Mouse (Mus musculus) forebrain, postnatal 0 days (tissue): ENCODE results near the gene Ppp4r4. TPM values are rescaled to one million over a fixed set of nuclear protein-coding genes. Genes with fewer than 3 reads are reported as not detected.
"Not testable (repeated sequence)": the region's sequence is repeated elsewhere in the genome, so short reads cannot be mapped to it uniquely, and the experiment has no call there.

ENCODE experiments used
- ATAC-seq: fragments of 200-750 bp; cut with Nextera tagmentation; 2 replicates; pipeline ENCODE4 v1.8.0; 2017; ENCODE audit warnings: mild to moderate bottlenecking, moderate library complexity
- DNase-seq: peaks from one replicate; pipeline ENCODE4 v3.0.0-alpha.2; 2015
- H3K27ac ChIP-seq: fragments of 300-500 bp; sonication (generic); 2 replicates; pipeline ENCODE4 v1.5.1; 2014; ENCODE audit warnings: low read depth, mild to moderate bottlenecking, antibody characterized with exemption, low read length, moderate library complexity, mixed read lengths
- H3K27me3 ChIP-seq: fragments of 300-500 bp; sonication (generic); 2 replicates; pipeline ENCODE4 v1.6.1; 2014; ENCODE audit warnings: mild to moderate bottlenecking, low read length, mixed read lengths; ENCODE audit not compliant: insufficient read depth
- H3K36me3 ChIP-seq: fragments of 300-500 bp; sonication (generic); 2 replicates; pipeline ENCODE4 v1.6.1; 2014; ENCODE audit warnings: mild to moderate bottlenecking, moderate library complexity; ENCODE audit not compliant: insufficient read depth
- H3K4me1 ChIP-seq: fragments of 300-500 bp; sonication (generic); 2 replicates; pipeline ENCODE4 v1.6.1; 2014; ENCODE audit warnings: antibody characterized with exemption; ENCODE audit not compliant: insufficient read depth
- H3K4me2 ChIP-seq: fragments of 300-500 bp; sonication (generic); 2 replicates; pipeline ENCODE4 v1.6.1; 2014; ENCODE audit warnings: low read depth, mild to moderate bottlenecking, moderate library complexity
- H3K4me3 ChIP-seq: fragments of 300-500 bp; sonication (generic); 2 replicates; pipeline ENCODE4 v1.5.1; 2014; ENCODE audit warnings: low read depth, low read length, mixed read lengths
- H3K9ac ChIP-seq: fragments of 300-500 bp; sonication (generic); 2 replicates; pipeline ENCODE4 v1.6.1; 2014; ENCODE audit warnings: mild to moderate bottlenecking
- H3K9me3 ChIP-seq: fragments of 300-500 bp; sonication (generic); 2 replicates; pipeline ENCODE4 v1.6.1; 2016; ENCODE audit warnings: low read length
- CTCF ChIP-seq: sonication (generic); IDR thresholded peaks from 2 replicates; pipeline ENCODE4 v1.5.1; 2016; ENCODE audit warnings: antibody characterized with exemption, control low read depth, low read depth
- WGBS: fragments of 180-500 bp; shearing (Covaris S2); extraction: QIAGEN DNeasy Blood & Tissue Kit; methylation state at CpG from one replicate; pipeline ENCODE4 v1.1.7; 2014; 5-methylcytosine and 5-hydroxymethylcytosine counted together
- polyA plus RNA-seq: library from polyadenylated mRNA; unstranded; fragments of >200 nt; fragmentation: Nextera tagmentation; extraction: Ambion mirVana; gene quantifications from 2 replicates; pipeline ENCODE4 v1.2.1, GENCODE M21; 2015
- total RNA-seq: library from RNA; depleted of rRNA; stranded (reverse); fragments of >200 nt; gene quantifications from 2 replicates; pipeline ENCODE4 v1.2.3, GENCODE M21; 2014

Gene Ppp4r4
- total and polyA plus RNA-seq, 2 experiments from 2014 or later: 3.4 to 12.4 TPM

DNA sequence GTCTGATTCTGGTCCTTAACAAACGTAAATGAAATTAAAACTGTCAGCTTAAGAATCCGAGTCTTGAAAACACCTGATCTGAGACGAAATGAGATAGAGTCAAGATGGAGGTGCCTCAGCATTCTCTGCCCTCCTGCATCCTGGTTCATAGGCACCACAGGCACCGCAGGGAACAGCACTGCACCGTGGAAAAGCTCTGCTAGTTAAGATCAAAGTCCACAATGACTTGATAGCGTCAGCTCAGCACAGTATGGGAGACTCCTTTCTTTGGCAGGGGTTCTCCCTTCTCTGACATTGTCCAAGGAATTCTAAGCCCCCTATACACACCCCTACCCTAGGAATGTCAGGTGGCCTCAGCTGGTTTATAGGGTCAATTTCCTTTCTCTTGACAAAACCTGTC, 37.6 kb downstream of the Ppp4r4 start:
- no peak for DNase-seq
- Histone ChIP-seq H3K4me2 (no peak overlapping the region), H3K9me3 (no peaks in the 10 kb centered on the region), H3K27me3 (no peaks in the 10 kb centered on the region), H3K27ac (no peak overlapping the region), H3K9ac (no peak overlapping the region), H3K4me1 (no peaks in the 10 kb centered on the region), H3K4me3 (no peak overlapping the region), H3K36me3 (no peaks in the 10 kb centered on the region)
- WGBS: 61% methylated on average over 6 of the region's 6 CpGs
- TF ChIP-seq CTCF: no peak
- ATAC-seq: no peak

DNA sequence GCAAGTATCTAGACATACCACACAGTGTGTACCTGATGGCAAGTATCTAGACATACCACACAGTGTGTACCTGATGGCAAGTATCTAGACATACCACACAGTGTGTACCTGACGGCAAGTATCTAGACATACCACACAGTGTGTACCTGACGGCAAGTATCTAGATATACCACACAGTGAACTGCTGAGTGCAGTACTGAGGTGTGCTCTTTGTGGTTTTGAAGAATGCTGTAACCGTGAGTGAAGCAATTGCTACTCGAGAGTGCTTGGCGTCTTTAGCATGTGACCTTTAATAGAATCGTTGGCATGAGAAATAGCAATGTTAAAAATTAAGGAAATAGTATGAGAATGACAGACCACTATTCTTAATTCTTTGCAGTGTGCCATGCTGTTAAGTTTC, 46.1 kb downstream of the Ppp4r4 start:
- H3K9ac ChIP-seq, H3K9me3 ChIP-seq, H3K4me2 ChIP-seq, H3K27me3 ChIP-seq, ATAC-seq, H3K4me1 ChIP-seq, H3K4me3 ChIP-seq, H3K36me3 ChIP-seq, H3K27ac ChIP-seq, DNase-seq: not testable (repeated sequence)
- WGBS: 94% methylated on average over 6 of the region's 6 CpGs

DNA sequence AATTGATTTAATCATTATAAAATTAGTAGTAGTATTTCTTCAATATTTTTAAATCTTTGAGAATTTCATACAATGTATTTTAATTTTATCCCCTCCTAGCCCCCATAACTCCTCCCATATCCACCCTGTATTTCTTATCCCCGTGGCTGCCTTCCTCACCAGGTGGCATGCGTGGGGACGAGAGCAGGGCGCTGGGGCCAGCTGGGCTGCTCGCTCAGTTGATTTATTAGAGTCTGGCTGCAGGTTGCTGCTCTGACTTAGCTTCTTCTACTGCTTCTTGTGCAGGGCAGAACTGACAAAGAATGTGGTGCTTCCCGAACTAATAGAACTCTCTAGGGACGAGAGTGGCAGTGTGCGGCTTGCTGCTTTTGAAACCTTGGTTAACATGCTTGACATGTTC, 51.7 kb downstream of the Ppp4r4 start:
- Histone ChIP-seq H3K4me2 (no peak overlapping the region), H3K27me3 (no peaks in the 10 kb centered on the region), H3K9ac (no peak overlapping the region), H3K4me1 (no peaks in the 10 kb centered on the region), H3K9me3 (no peaks in the 10 kb centered on the region), H3K27ac (no peak overlapping the region), H3K36me3 (no peaks in the 10 kb centered on the region), H3K4me3 (no peak overlapping the region)
- 82% methylated on average over 8 of the region's 8 CpGs for WGBS
- TF ChIP-seq CTCF: no peak
- DNase-seq (no peak), ATAC-seq (no peak)

DNA sequence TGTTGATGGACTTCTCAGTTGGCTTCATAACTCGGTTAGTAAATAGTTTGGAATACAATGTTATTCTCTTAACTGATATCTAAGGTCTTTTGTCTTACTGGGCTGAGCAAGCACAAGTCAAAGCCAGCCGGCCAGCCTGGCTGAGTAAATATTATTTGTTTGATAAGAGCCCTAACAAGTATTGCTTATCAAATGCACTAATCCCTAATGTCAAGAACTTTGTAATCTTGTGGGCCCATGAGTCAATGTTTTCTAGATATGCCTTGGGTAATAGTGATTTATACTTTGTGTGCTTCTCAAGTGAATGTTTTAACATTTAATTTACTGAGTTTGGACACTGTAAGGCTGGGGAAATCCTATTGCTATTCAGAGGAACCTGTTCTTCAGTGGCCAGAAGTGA, 66.3 kb downstream of the Ppp4r4 start:
- Histone ChIP-seq H3K4me3 (no peak overlapping the region), H3K9ac (no peak overlapping the region), H3K27ac (no peak overlapping the region), H3K36me3 (peaks cover under 1% of the 10 kb centered on the region; the same call in 1 of the 2 replicates), H3K4me1 (no peaks in the 10 kb centered on the region), H3K4me2 (no peak overlapping the region), H3K9me3 (no peaks in the 10 kb centered on the region), H3K27me3 (no peaks in the 10 kb centered on the region)
- TF ChIP-seq CTCF: no peak
- ATAC-seq (no peak), DNase-seq (no peak)
- WGBS: 81% methylated on average over 2 of the region's 2 CpGs

DNA sequence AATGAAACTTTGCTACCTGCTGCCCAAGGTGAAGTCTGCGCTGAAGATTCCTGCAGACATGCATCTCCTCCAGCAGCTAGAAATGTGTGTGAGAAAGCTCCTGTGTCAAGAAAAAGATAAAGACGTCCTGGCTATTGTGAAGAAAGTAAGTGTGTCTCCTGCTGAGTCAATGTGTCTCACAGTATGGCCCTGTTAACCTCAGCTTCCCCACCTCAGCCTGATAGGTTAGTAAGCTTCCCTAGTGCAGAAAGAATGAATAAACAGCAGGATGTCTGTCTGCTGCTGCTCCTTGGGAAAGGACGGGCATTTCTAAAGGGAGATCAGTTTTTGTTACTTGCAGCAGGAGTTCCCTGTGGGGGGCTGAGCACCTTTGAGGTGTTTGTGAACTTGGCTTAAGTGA, 68.3 kb downstream of the Ppp4r4 start:
- Histone ChIP-seq H3K27ac (no peak overlapping the region), H3K9ac (no peak overlapping the region), H3K27me3 (no peaks in the 10 kb centered on the region), H3K4me3 (no peak overlapping the region), H3K9me3 (no peaks in the 10 kb centered on the region), H3K4me2 (no peak overlapping the region), H3K36me3 (no peaks in the 10 kb centered on the region), H3K4me1 (no peaks in the 10 kb centered on the region)
- ATAC-seq (no peak), DNase-seq (no peak)
- TF ChIP-seq CTCF: no peak
- WGBS: 25% methylated on average over 3 of the region's 3 CpGs

DNA sequence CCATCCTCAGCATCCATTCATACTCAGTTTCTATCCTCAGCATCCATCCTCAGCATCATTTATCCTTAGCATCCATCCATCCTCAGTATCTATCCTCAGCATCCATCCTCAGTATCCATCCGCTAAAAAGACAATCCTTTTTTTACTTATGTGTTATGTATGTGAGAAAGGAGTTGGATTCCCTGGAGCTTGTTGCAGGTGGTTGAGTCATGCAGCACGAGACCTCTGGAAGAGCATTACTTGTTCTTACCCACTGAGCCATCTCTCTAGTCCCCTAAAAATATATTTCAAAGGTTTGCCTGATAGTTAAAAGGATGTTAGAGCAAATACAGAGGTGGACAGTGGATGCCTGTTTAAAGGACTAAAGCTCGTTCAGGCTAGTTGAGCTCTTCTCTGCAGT, 69.8 kb downstream of the Ppp4r4 start:
- ATAC-seq (no peak), DNase-seq (no peak)
- H3K27me3 ChIP-seq: no peaks in the 10 kb centered on the region
- no peak overlapping the region for H3K9ac ChIP-seq
- no peak overlapping the region for H3K27ac ChIP-seq
- no peaks in the 10 kb centered on the region for H3K4me1 ChIP-seq
- H3K4me3 ChIP-seq: no peak overlapping the region
- 78% methylated on average over 3 of the region's 3 CpGs for WGBS
- TF ChIP-seq CTCF: no peak
- H3K9me3 ChIP-seq: no peaks in the 10 kb centered on the region
- no peaks in the 10 kb centered on the region for H3K36me3 ChIP-seq
- no peak overlapping the region for H3K4me2 ChIP-seq

DNA sequence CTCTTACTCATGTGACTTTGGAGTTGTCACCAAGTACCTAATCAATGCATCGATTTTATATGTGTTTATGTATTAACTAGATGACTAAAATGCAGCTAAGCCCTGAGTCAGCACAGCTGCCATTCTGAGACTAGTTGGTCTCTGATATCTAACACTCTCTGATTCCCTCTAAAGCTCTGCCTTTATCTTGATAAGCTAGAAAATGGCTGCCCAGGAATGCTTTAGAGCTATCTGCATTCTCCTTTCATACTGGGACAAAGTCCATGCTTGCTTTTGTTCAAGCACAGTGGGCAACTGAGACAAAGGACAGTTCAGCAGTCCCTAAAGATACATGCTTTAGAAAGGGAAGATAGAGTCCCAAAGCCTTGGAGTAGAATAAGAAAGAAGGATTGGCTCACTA, 83.1 kb downstream of the Ppp4r4 start:
- Histone ChIP-seq H3K27me3 (no peaks in the 10 kb centered on the region), H3K4me3 (no peak overlapping the region), H3K27ac (no peak overlapping the region), H3K4me1 (no peaks in the 10 kb centered on the region), H3K9me3 (no peaks in the 10 kb centered on the region), H3K36me3 (no peaks in the 10 kb centered on the region; the same call in 1 of the 2 replicates), H3K4me2 (no peak overlapping the region), H3K9ac (no peak overlapping the region)
- no peak for ATAC-seq
- TF ChIP-seq CTCF: no peak
- DNase-seq: no peak
- 88% methylated on average over 1 of the region's 1 CpGs for WGBS

DNA sequence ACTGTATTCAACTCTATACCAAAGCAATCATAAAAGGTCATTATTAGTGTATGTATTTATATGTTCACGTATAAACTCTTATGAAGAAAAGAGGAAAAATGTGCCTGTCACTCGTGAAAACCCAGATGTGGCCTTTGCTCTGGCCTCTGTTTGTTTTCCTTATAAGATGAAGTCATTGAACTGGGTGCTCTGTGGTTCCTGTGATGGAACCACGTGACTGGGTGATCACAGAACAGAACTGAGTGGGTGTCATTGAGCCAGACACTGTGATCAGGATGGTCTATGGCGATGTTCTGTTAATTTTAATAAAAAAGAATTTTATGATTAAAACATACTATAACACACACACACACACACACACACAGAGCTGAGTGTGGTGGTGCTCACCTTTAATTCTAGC, 83.7 kb downstream of the Ppp4r4 start:
- Histone ChIP-seq H3K27me3 (no peaks in the 10 kb centered on the region), H3K4me3 (no peak overlapping the region), H3K27ac (no peak overlapping the region), H3K9me3 (no peaks in the 10 kb centered on the region), H3K9ac (no peak overlapping the region), H3K4me2 (no peak overlapping the region), H3K4me1 (no peaks in the 10 kb centered on the region), H3K36me3 (no peaks in the 10 kb centered on the region)
- DNase-seq: no peak
- no peak for ATAC-seq
- 77% methylated on average over 4 of the region's 4 CpGs for WGBS
- TF ChIP-seq CTCF: no peak
